Mouse (Mus musculus): ENCODE measurements at regions not wholly inside any gene's neighbourhood (a gene's known extent, or its start where the extent isn't known, plus 50 kb on each side); places are given as distances from the start of the nearest gene placed in this dataset.

DNA sequence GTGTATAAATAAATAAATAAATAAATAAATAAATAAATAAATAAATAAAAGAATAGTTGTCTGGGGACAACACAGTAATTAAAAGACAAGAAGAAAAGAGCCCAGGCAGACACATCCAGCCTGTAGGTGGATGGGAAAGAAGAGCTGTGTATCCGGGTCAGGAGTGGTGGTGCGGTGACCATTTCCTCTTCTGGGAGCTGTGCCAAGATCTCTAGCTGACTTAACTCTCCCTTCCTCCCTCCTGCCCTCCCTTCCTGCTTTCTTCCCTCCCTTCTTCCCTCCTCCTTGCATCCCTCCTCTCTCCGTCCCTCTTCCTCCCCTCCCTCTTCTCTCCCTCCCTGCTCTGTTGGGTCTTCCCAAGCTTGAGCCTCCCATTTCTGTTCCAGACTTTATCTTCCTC, 240.6 kb upstream of the Gjb5 start:
- TF ChIP-seq HCFC1 (IDR thresholded peaks at IDR 0.05; ENCODE audit: borderline replicate concordance, insufficient read depth, low read length) (no peak), CHD2 (IDR thresholded peaks at IDR 0.05; ENCODE audit: low read depth, low read length) (no peak), ZC3H11A (IDR thresholded peaks at IDR 0.05; ENCODE audit: borderline replicate concordance, low read depth, low read length) (no peak), MAFK (IDR thresholded peaks at IDR 0.05; ENCODE audit: insufficient read depth, low read depth, low read length) (no peak), ZNF384 (IDR thresholded peaks at IDR 0.05; ENCODE audit: low read depth, low read length) (no peak)
- DNase-seq (ENCODE audit: low read depth, low spot score), result no peak
- in situ Hi-C loops (cut with MboI; ENCODE audit: low sequenced_read_pairs in 2 of 2, unreplicated experiment in 2 of 2), result no loop called here
- Histone ChIP-seq H3K4me3 (ENCODE audit: insufficient read depth in 1 of 2, low read depth in 1 of 2, low read length in 2 of 2, poor library complexity in 1 of 2, severe bottlenecking in 1 of 2) (no peak overlapping the region), H3K27ac (ENCODE audit: insufficient read depth, low read depth, low read length, poor library complexity, severe bottlenecking) (no peak overlapping the region), H3K36me3 (ENCODE audit: control insufficient read depth, insufficient read depth, low read length, poor library complexity, severe bottlenecking) (no peaks in the 10 kb centered on the region), H3K9me3 (ENCODE audit: control insufficient read depth, insufficient read depth, low read depth, low read length) (no peaks in the 10 kb centered on the region), H3K4me1 (ENCODE audit: control insufficient read depth in 2 of 2, insufficient read depth in 2 of 2, low read length in 2 of 2, poor library complexity in 1 of 2) (no peaks in the 10 kb centered on the region), H3K9ac (ENCODE audit: insufficient read depth, low read depth, low read length, poor library complexity, severe bottlenecking) (no peak overlapping the region)

DNA sequence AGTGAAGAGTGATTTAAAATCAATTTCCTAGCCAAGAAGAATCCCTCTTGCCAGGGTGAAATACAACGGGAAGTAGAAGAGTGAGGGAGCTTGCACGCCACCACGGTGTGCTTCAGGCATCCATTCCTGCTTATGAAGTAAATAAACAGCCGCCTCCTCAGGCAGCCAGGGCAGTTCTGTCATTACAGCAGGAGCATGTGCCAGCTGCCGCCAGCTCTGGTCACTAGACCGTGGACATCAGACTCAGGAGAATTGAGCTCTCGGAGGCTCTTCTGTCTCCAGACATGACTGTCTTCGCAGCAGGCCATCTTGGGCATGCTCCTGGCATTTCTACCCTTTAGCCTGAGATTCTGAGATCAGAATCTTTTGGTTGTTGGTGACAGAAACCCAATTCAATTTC, 236.1 kb upstream of the Gjb5 start:
- no peak for DNase-seq (ENCODE audit: low read depth, low spot score)
- Histone ChIP-seq H3K4me3 (ENCODE audit: insufficient read depth in 1 of 2, low read depth in 1 of 2, low read length in 2 of 2, poor library complexity in 1 of 2, severe bottlenecking in 1 of 2) (no peak overlapping the region), H3K9me3 (ENCODE audit: control insufficient read depth, insufficient read depth, low read depth, low read length) (no peaks in the 10 kb centered on the region), H3K9ac (ENCODE audit: insufficient read depth, low read depth, low read length, poor library complexity, severe bottlenecking) (no peak overlapping the region), H3K36me3 (ENCODE audit: control insufficient read depth, insufficient read depth, low read length, poor library complexity, severe bottlenecking) (no peaks in the 10 kb centered on the region), H3K4me1 (ENCODE audit: control insufficient read depth in 2 of 2, insufficient read depth in 2 of 2, low read length in 2 of 2, poor library complexity in 1 of 2) (no peaks in the 10 kb centered on the region), H3K27ac (ENCODE audit: insufficient read depth, low read depth, low read length, poor library complexity, severe bottlenecking) (no peak overlapping the region)
- TF ChIP-seq CHD2 (IDR thresholded peaks at IDR 0.05; ENCODE audit: low read depth, low read length), result no peak
- no peak for TF ChIP-seq ZNF384 (IDR thresholded peaks at IDR 0.05; ENCODE audit: low read depth, low read length)
- no peak for TF ChIP-seq HCFC1 (IDR thresholded peaks at IDR 0.05; ENCODE audit: borderline replicate concordance, insufficient read depth, low read length)
- TF ChIP-seq MAFK (IDR thresholded peaks at IDR 0.05; ENCODE audit: insufficient read depth, low read depth, low read length), result no peak
- TF ChIP-seq ZC3H11A (IDR thresholded peaks at IDR 0.05; ENCODE audit: borderline replicate concordance, low read depth, low read length), result no peak
- in situ Hi-C loops (cut with MboI; ENCODE audit: low sequenced_read_pairs in 2 of 2, unreplicated experiment in 2 of 2), result no loop called here

DNA sequence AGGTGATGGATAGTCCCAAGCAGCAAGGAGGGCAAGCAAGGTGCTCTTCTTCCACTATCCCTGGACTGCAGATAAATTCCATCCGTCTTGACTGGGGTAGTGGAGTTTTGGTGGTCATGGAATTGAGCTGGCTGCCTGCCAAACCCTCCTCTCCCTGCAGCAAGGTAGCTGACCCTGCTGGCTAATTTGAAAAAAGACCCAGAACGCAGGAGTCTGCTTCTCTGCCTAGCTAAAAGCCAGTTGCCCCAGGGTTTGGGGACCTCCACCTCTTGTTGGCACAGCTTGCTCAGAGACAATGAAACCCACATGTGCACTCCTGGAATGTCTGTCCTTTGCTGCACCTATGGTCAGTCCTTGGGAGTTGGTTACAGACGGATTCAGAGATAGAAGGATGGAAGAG, 233.6 kb upstream of the Gjb5 start:
- Histone ChIP-seq H3K9ac (ENCODE audit: insufficient read depth, low read depth, low read length, poor library complexity, severe bottlenecking) (no peak overlapping the region), H3K27ac (ENCODE audit: insufficient read depth, low read depth, low read length, poor library complexity, severe bottlenecking) (no peak overlapping the region), H3K9me3 (ENCODE audit: control insufficient read depth, insufficient read depth, low read depth, low read length) (no peaks in the 10 kb centered on the region), H3K36me3 (ENCODE audit: control insufficient read depth, insufficient read depth, low read length, poor library complexity, severe bottlenecking) (no peaks in the 10 kb centered on the region), H3K4me1 (ENCODE audit: control insufficient read depth in 2 of 2, insufficient read depth in 2 of 2, low read length in 2 of 2, poor library complexity in 1 of 2) (no peaks in the 10 kb centered on the region), H3K4me3 (ENCODE audit: insufficient read depth in 1 of 2, low read depth in 1 of 2, low read length in 2 of 2, poor library complexity in 1 of 2, severe bottlenecking in 1 of 2) (no peak overlapping the region)
- in situ Hi-C loops (cut with MboI; ENCODE audit: low sequenced_read_pairs in 2 of 2, unreplicated experiment in 2 of 2), result no loop called here
- no peak for DNase-seq (ENCODE audit: low read depth, low spot score)
- TF ChIP-seq ZNF384 (IDR thresholded peaks at IDR 0.05; ENCODE audit: low read depth, low read length), result no peak
- no peak for TF ChIP-seq ZC3H11A (IDR thresholded peaks at IDR 0.05; ENCODE audit: borderline replicate concordance, low read depth, low read length)
- TF ChIP-seq HCFC1 (IDR thresholded peaks at IDR 0.05; ENCODE audit: borderline replicate concordance, insufficient read depth, low read length), result no peak
- no peak for TF ChIP-seq MAFK (IDR thresholded peaks at IDR 0.05; ENCODE audit: insufficient read depth, low read depth, low read length)
- TF ChIP-seq CHD2 (IDR thresholded peaks at IDR 0.05; ENCODE audit: low read depth, low read length), result no peak

DNA sequence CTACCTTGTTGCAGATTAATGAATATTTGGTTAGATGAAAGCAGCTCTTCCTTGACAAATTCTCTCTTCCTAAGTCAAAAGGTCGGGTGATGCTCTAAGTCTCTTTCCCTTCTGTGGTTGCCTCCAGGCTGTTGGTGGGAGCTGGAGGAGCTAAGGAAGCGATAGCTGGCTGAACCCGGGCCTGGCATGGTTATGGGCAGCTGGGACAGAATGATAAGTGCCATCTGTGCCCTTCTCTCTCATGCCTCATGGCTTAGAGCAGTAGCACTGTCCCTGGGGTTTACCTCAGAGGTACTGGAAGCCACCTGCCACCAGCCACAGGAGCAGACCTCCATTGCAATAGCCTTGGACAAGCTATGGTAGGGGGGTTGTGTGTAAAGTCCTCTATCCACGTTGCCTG, 228.8 kb upstream of the Gjb5 start:
- Histone ChIP-seq H3K4me3 (ENCODE audit: insufficient read depth in 1 of 2, low read depth in 1 of 2, low read length in 2 of 2, poor library complexity in 1 of 2, severe bottlenecking in 1 of 2) (no peak overlapping the region), H3K4me1 (ENCODE audit: control insufficient read depth in 2 of 2, insufficient read depth in 2 of 2, low read length in 2 of 2, poor library complexity in 1 of 2) (no peaks in the 10 kb centered on the region), H3K9ac (ENCODE audit: insufficient read depth, low read depth, low read length, poor library complexity, severe bottlenecking) (no peak overlapping the region), H3K36me3 (ENCODE audit: control insufficient read depth, insufficient read depth, low read length, poor library complexity, severe bottlenecking) (no peaks in the 10 kb centered on the region), H3K9me3 (ENCODE audit: control insufficient read depth, insufficient read depth, low read depth, low read length) (no peaks in the 10 kb centered on the region), H3K27ac (ENCODE audit: insufficient read depth, low read depth, low read length, poor library complexity, severe bottlenecking) (no peak overlapping the region)
- DNase-seq (ENCODE audit: low read depth, low spot score), result no peak
- in situ Hi-C loops (cut with MboI; ENCODE audit: low sequenced_read_pairs in 2 of 2, unreplicated experiment in 2 of 2), result no loop called here
- no peak for TF ChIP-seq MAFK (IDR thresholded peaks at IDR 0.05; ENCODE audit: insufficient read depth, low read depth, low read length)
- no peak for TF ChIP-seq CHD2 (IDR thresholded peaks at IDR 0.05; ENCODE audit: low read depth, low read length)
- no peak for TF ChIP-seq ZNF384 (IDR thresholded peaks at IDR 0.05; ENCODE audit: low read depth, low read length)
- TF ChIP-seq HCFC1 (IDR thresholded peaks at IDR 0.05; ENCODE audit: borderline replicate concordance, insufficient read depth, low read length), result no peak
- no peak for TF ChIP-seq ZC3H11A (IDR thresholded peaks at IDR 0.05; ENCODE audit: borderline replicate concordance, low read depth, low read length)

DNA sequence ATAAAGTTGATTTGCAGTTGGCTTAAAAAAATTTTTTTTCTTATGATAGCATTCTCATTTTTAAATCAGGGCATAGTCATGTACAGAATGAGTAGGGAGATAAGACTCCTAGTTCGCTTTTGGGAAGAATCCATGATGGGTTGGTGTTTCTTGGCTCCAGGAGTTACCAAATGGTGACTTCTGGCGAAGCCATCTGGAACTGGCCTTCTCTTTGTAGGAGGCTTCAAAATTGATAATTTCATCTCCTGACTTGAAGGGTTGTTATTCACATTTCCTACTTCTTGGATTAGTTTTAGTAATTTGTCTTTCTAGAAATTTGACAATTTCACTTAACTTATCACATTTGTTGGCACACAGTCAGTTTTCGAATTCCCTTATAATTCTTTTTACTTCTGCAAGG, 218.5 kb upstream of the Gjb5 start:
- H3K9me3 ChIP-seq (ENCODE audit: control insufficient read depth, insufficient read depth, low read depth, low read length), result no peaks in the 10 kb centered on the region
- H3K4me1 ChIP-seq (ENCODE audit: control insufficient read depth in 2 of 2, insufficient read depth in 2 of 2, low read length in 2 of 2, poor library complexity in 1 of 2), result no peaks in the 10 kb centered on the region
- DNase-seq (ENCODE audit: low read depth, low spot score), result no peak
- in situ Hi-C loops (cut with MboI; ENCODE audit: low sequenced_read_pairs in 2 of 2, unreplicated experiment in 2 of 2), result no loop called here
- H3K36me3 ChIP-seq (ENCODE audit: control insufficient read depth, insufficient read depth, low read length, poor library complexity, severe bottlenecking), result no peaks in the 10 kb centered on the region
- H3K27ac ChIP-seq (ENCODE audit: insufficient read depth, low read depth, low read length, poor library complexity, severe bottlenecking), result no peak overlapping the region
- no peak overlapping the region for H3K9ac ChIP-seq (ENCODE audit: insufficient read depth, low read depth, low read length, poor library complexity, severe bottlenecking)
- H3K4me3 ChIP-seq (ENCODE audit: insufficient read depth in 1 of 2, low read depth in 1 of 2, low read length in 2 of 2, poor library complexity in 1 of 2, severe bottlenecking in 1 of 2), result no peak overlapping the region
- TF ChIP-seq MAFK (IDR thresholded peaks at IDR 0.05; ENCODE audit: insufficient read depth, low read depth, low read length) (no peak), HCFC1 (IDR thresholded peaks at IDR 0.05; ENCODE audit: borderline replicate concordance, insufficient read depth, low read length) (no peak), ZNF384 (IDR thresholded peaks at IDR 0.05; ENCODE audit: low read depth, low read length) (no peak), ZC3H11A (IDR thresholded peaks at IDR 0.05; ENCODE audit: borderline replicate concordance, low read depth, low read length) (no peak), CHD2 (IDR thresholded peaks at IDR 0.05; ENCODE audit: low read depth, low read length) (no peak)
